Mouse (Mus musculus) small intestine, adult 2 months (tissue): ENCODE results near the gene Itsn1.

ENCODE experiments used
- CTCF ChIP-seq: fragments of 200-500 bp; IDR thresholded peaks from 2 replicates; pipeline ENCODE4 v1.5.1; 2012; ENCODE audit warnings: low read depth, mild to moderate bottlenecking, control low read depth, inconsistent platforms, low read length, moderate library complexity, mixed read lengths; ENCODE audit not compliant: insufficient replicate concordance, insufficient read length; ENCODE audit errors: extremely low read depth
- POLR2A ChIP-seq: fragments of 200-500 bp; IDR thresholded peaks from 2 replicates; pipeline ENCODE4 v1.6.1; 2012; ENCODE audit warnings: low read depth, mild to moderate bottlenecking, control low read depth, inconsistent platforms, low read length, moderate library complexity

GRCm38 (mm10) chr16:91743055-91743454 lies 14.0 kb downstream of the Itsn1 start:
- TF ChIP-seq CTCF = no peak
- TF ChIP-seq POLR2A = no peak
